Mouse (Mus musculus) intestine, embryonic 14.5 days (tissue): Measurements from ENCODE around the gene Nab1. TPM values are rescaled to one million over a fixed set of nuclear protein-coding genes. Genes with fewer than 3 reads are reported as not detected.
A peak's percentile ranks its signal among the peaks of the same experiment; 100 is the strongest.
"Not testable (repeated sequence)": the region's sequence is repeated elsewhere in the genome, so short reads cannot be mapped to it uniquely, and the experiment has no call there.

Experiments used
- ATAC-seq: fragments of 200-750 bp; cut with Nextera tagmentation; replicated peaks from 2 replicates; pipeline ENCODE4 v1.8.0; 2017; ENCODE audit warnings: low read depth, moderate number of reproducible peaks, moderate TSS enrichment, moderate library complexity; ENCODE audit not compliant: low FRiP score, low TSS enrichment
- DNase-seq: peaks from one replicate; pipeline ENCODE4 v3.0.0-alpha.2; 2018; ENCODE audit warnings: low spot score
- H3K27ac ChIP-seq: fragments of 300-500 bp; sonication (generic); 2 replicates; pipeline ENCODE4 v1.5.1; 2014; ENCODE audit warnings: low read depth, mild to moderate bottlenecking, control low read depth
- H3K27me3 ChIP-seq: fragments of 300-500 bp; sonication (generic); replicated peaks from 2 replicates; pipeline ENCODE4 v1.6.1; 2014; ENCODE audit warnings: low read length, control low read depth; ENCODE audit not compliant: control insufficient read depth, insufficient read depth
- H3K36me3 ChIP-seq: fragments of 300-500 bp; sonication (generic); 2 replicates; pipeline ENCODE4 v1.6.1; 2014; ENCODE audit warnings: low read length, control low read depth; ENCODE audit not compliant: control insufficient read depth, insufficient read depth
- H3K4me1 ChIP-seq: fragments of 300-500 bp; sonication (generic); replicated peaks from 2 replicates; pipeline ENCODE4 v1.6.1; 2014; ENCODE audit warnings: low read length, control low read depth, mixed read lengths; ENCODE audit not compliant: control insufficient read depth, insufficient read depth
- H3K4me2 ChIP-seq: fragments of 300-500 bp; sonication (generic); 2 replicates; pipeline ENCODE4 v1.6.1; 2014; ENCODE audit warnings: low read length
- H3K4me3 ChIP-seq: fragments of 300-500 bp; sonication (generic); 2 replicates; pipeline ENCODE4 v1.5.1; 2014; ENCODE audit warnings: low read depth, low read length, control low read depth, mixed read lengths
- H3K9ac ChIP-seq: fragments of 300-500 bp; sonication (generic); 2 replicates; pipeline ENCODE4 v1.6.1; 2014; ENCODE audit warnings: mild to moderate bottlenecking, low read length
- H3K9me3 ChIP-seq: fragments of 300-500 bp; sonication (generic); 2 replicates; pipeline ENCODE4 v1.6.1; 2016; ENCODE audit warnings: low read length, control low read depth; ENCODE audit not compliant: control insufficient read depth
- WGBS: fragments of 180-500 bp; shearing (Covaris S2); extraction: QIAGEN DNeasy Blood & Tissue Kit; methylation state at CpG from one replicate; pipeline ENCODE4 v1.1.7; 2014; 5-methylcytosine and 5-hydroxymethylcytosine counted together
- polyA plus RNA-seq: library from polyadenylated mRNA; unstranded; fragments of >200 nt; fragmentation: Nextera tagmentation; extraction: Ambion mirVana; gene quantifications from 2 replicates; pipeline ENCODE4 v1.2.1, GENCODE M21; 2014

The Nab1 gene
- 10.2 and 11.1 TPM in 2 replicates for polyA plus RNA-seq

DNA sequence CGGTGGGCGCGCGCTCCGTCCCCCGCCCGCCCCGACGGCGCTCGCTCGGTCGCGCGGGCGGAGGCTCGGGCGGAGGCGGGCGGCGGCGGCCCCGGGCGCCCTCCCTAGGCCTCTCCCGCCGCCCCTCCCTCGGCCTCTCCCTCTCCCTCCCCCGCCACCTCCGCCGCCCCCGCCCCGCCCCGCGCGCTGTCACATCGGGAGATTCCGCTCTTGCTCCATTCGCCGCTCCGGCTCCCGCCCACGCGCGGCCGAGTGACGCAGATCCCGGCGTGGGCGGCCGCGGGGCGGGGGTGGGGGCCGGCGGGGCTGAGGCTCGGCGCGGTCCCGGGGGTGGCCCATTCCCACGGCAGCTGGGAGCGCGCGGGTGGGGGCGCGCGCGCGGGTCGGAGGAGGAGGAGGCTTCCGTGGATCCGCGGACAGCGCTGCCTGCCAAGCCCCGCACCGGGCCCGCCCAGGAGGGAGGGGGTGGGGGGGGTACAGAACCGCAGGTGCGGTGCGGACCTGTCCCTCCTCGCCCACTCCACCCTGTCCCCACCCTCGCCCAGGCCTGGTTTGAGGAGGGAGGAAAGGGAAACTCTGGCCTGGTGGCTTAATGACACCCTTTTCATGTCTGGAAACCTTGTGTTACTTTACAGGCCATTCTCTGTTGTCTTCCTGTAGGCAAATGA, at the start of gene Nab1:
Nab1 (minus strand) TSS at position 366 of the 668 bp plus-strand sequence.
- peaks cover 3% of the 10 kb centered on the region; the same call in 1 of the 2 replicates for H3K4me1 ChIP-seq
- no peaks in the 10 kb centered on the region for H3K9me3 ChIP-seq
- ATAC-seq (peak; percentile 91), DNase-seq (peak; percentile 81)
- peak within 1 kb of the TSS; percentile 62 for H3K27ac ChIP-seq
- H3K27me3 ChIP-seq, result no peaks in the 10 kb centered on the region
- H3K4me3 ChIP-seq, result peak within 1 kb of the TSS; percentile 55
- H3K9ac ChIP-seq, result peak within 1 kb of the TSS; percentile 75
- H3K36me3 ChIP-seq, result no peaks in the 10 kb centered on the region
- H3K4me2 ChIP-seq, result peak within 1 kb of the TSS; percentile 90
- WGBS, result 0% methylated on average over 36 of the region's 80 CpGs

DNA sequence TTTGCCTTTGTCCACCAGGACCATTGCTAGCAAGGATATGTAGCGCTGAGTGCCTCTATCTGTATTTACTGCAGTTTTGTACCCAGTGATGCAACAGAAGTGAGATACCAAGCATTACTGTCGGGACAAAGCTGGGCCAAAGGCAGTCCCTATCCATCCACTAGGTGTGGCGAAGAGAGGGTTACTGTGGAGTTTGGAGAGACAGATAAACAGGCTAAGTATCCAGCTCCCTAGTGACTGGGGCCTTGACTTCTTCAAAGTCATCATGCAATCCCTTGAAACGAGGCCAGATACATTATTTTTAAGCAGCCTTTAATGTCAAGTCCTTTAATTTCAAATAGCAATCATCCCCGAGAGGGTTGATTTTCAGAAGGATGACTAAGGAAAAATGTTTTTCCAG, 47.0 kb upstream of the Nab1 start:
- H3K36me3 ChIP-seq, result no peaks in the 10 kb centered on the region
- DNase-seq (no peak), ATAC-seq (no peak)
- no peaks in the 10 kb centered on the region for H3K9me3 ChIP-seq
- no peaks in the 10 kb centered on the region for H3K27me3 ChIP-seq
- H3K4me3 ChIP-seq, result no peak overlapping the region
- no peaks in the 10 kb centered on the region for H3K4me1 ChIP-seq
- WGBS, result 72% methylated on average over 5 of the region's 5 CpGs
- H3K27ac ChIP-seq, result no peak overlapping the region
- H3K9ac ChIP-seq, result no peak overlapping the region
- H3K4me2 ChIP-seq, result no peak overlapping the region

GRCm38 (mm10) chr1:52546796-52547195, 46.3 kb upstream of the Nab1 start:
- no peak for ATAC-seq
- 82% methylated on average over 3 of the region's 3 CpGs for WGBS
- H3K4me1 ChIP-seq, result no peaks in the 10 kb centered on the region

GRCm38 (mm10) chr1:52540124-52540523, 39.6 kb upstream of the Nab1 start:
- not testable (repeated sequence) for H3K9ac ChIP-seq, H3K4me2 ChIP-seq, H3K27ac ChIP-seq, H3K9me3 ChIP-seq, DNase-seq, ATAC-seq, H3K27me3 ChIP-seq, H3K4me3 ChIP-seq, H3K4me1 ChIP-seq, H3K36me3 ChIP-seq
- 80% methylated on average over 3 of the region's 3 CpGs for WGBS

More at GRCm38 (mm10) chr1:52546796-52547195, 46.3 kb upstream of the Nab1 start:
- Histone ChIP-seq H3K9me3 (no peaks in the 10 kb centered on the region), H3K4me2 (no peak overlapping the region), H3K27ac (no peak overlapping the region), H3K36me3 (no peaks in the 10 kb centered on the region), H3K4me3 (no peak overlapping the region), H3K9ac (no peak overlapping the region), H3K27me3 (no peaks in the 10 kb centered on the region)
- no peak for DNase-seq

GRCm38 (mm10) chr1:52529933-52530332, 29.5 kb upstream of the Nab1 start:
- Histone ChIP-seq H3K36me3 (no peaks in the 10 kb centered on the region), H3K4me1 (no peaks in the 10 kb centered on the region), H3K27me3 (no peaks in the 10 kb centered on the region), H3K9me3 (no peaks in the 10 kb centered on the region), H3K27ac (no peak overlapping the region), H3K9ac (no peak overlapping the region), H3K4me2 (no peak overlapping the region), H3K4me3 (no peak overlapping the region)
- DNase-seq, result no peak
- no peak for ATAC-seq

DNA sequence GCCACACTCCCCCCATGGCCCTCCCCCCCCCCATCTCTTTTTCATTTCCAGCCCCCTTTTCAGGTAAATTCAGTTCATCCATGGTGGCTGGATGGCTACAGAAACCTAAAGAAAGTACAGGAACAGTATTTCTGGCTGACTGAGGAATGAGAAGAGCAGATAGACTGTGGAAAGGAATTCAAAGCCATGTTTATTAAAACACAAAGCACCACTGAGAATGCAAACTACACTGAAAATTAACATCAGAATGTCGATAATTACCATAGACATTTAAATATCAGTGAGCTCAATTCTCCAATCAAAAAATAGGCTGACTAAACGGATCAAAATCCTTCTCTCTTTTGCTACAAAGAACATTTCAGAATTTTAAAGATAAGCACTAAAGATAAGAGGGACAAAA, 27.2 kb upstream of the Nab1 start:
- Histone ChIP-seq H3K9me3 (no peaks in the 10 kb centered on the region), H3K4me2 (no peak overlapping the region), H3K4me3 (no peak overlapping the region), H3K9ac (no peak overlapping the region), H3K27me3 (no peaks in the 10 kb centered on the region), H3K36me3 (no peaks in the 10 kb centered on the region), H3K27ac (no peak overlapping the region), H3K4me1 (no peaks in the 10 kb centered on the region)
- ATAC-seq (no peak), DNase-seq (no peak)
- WGBS, result 61% methylated on average over 2 of the region's 2 CpGs

DNA sequence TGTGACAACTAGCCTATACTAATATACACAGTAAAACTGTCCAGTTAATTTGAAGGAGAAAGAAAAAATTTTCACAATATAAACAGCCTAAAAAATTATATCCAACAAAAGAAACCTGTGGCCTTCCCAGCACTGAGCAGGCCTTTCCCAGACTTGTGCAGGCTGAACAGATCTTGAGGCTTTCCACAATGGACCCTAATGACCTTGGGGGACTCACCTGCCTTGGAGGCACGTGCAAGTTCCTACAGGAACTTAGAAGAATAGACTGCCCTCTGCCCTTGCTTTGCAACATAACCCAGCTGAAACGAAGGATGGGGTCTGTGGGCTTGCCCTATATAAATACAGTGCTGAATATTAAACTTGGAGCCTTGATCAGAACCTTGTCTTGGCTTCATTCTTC, 26.8 kb upstream of the Nab1 start:
- no peaks in the 10 kb centered on the region for H3K9me3 ChIP-seq
- no peak overlapping the region for H3K4me3 ChIP-seq
- 65% methylated on average over 2 of the region's 2 CpGs for WGBS
- no peaks in the 10 kb centered on the region for H3K4me1 ChIP-seq
- H3K4me2 ChIP-seq, result no peak overlapping the region
- no peak overlapping the region for H3K27ac ChIP-seq
- H3K27me3 ChIP-seq, result no peaks in the 10 kb centered on the region
- DNase-seq (no peak), ATAC-seq (no peak)
- no peaks in the 10 kb centered on the region for H3K36me3 ChIP-seq
- H3K9ac ChIP-seq, result no peak overlapping the region

DNA sequence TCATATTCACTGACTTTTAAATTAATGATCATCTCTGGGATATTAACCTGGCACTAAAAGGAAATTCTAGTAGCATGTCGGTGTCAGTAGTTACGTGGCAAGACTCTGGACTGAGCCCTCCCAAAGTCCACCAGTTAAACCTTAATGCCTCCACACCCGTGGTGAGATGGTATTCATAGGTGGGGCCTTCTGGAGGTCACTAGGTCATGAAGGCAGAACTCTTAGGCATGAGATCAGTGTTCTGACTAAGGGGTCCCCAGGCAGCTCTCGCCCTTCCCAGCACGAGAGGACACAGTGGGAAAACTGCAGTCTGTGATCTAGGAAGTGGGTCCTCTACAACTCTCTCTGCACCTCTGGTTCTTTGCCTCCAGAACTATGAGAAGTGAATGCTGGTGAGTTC, 24.2 kb upstream of the Nab1 start:
- no peak overlapping the region for H3K4me2 ChIP-seq
- no peaks in the 10 kb centered on the region for H3K36me3 ChIP-seq
- H3K9me3 ChIP-seq, result no peaks in the 10 kb centered on the region
- no peak overlapping the region for H3K9ac ChIP-seq
- ATAC-seq (no peak), DNase-seq (no peak)
- no peak overlapping the region for H3K27ac ChIP-seq
- no peaks in the 10 kb centered on the region for H3K27me3 ChIP-seq
- no peak overlapping the region for H3K4me3 ChIP-seq
- WGBS, result 71% methylated on average over 5 of the region's 5 CpGs
- H3K4me1 ChIP-seq, result no peaks in the 10 kb centered on the region

DNA sequence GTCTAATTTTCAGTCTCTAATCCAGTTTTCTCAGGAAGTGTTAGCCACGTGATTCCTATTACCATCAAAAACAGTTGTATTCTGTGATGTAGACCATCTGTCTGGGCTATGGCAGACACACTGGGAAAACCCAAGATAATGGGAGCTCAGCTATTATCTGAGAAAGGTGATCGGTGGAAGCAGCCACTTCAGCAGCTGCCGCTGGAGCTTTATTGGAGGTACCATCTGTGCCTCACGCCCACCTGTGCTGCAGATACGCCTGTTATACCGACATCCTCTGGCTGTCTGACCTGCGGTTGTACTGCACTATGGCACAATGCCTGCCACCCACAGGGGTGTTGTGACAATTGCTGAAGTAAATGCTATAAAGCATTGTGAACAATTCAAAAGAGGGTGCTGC, 23.7 kb upstream of the Nab1 start:
- H3K4me3 ChIP-seq, result no peak overlapping the region
- H3K4me1 ChIP-seq, result no peaks in the 10 kb centered on the region
- H3K36me3 ChIP-seq, result no peaks in the 10 kb centered on the region
- no peaks in the 10 kb centered on the region for H3K27me3 ChIP-seq
- 78% methylated on average over 7 of the region's 7 CpGs for WGBS
- H3K4me2 ChIP-seq, result no peak overlapping the region
- no peak for ATAC-seq
- H3K27ac ChIP-seq, result no peak overlapping the region
- H3K9me3 ChIP-seq, result no peaks in the 10 kb centered on the region
- H3K9ac ChIP-seq, result no peak overlapping the region
- no peak for DNase-seq
